Mouse (Mus musculus) thymus, postnatal 4 days (tissue): Measurements from ENCODE around the gene Gm16368.
"Not testable (repeated sequence)": the region's sequence is repeated elsewhere in the genome, so short reads cannot be mapped to it uniquely, and the experiment has no call there.

Source experiments
- DNase-seq: peaks from one replicate; pipeline ENCODE4 v3.0.0; 2021

The Gm16368 gene

DNA sequence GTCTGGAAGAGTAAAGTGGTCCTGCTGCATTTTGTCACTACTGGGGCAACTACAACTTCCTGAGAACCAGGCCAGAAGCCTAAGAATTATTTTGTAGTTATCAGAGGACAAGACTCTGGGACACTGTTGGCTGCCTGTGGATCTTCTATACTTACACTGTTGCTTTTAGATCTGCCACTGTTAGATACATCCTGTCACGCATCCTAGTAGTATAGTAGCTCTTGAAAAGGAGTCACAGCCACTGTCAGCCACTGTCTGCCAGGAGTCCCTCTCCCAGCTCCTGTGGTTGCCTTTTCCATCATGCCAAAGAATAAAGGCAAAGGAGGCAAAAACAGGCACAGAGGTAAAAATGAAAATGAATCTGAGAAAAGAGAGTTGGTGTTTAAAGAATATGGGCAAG, at the start of gene Gm16368:
Gm16368 (plus strand) TSS at position 301 of the 400 bp plus-strand sequence.
- DNase-seq, result not testable (repeated sequence)

DNA sequence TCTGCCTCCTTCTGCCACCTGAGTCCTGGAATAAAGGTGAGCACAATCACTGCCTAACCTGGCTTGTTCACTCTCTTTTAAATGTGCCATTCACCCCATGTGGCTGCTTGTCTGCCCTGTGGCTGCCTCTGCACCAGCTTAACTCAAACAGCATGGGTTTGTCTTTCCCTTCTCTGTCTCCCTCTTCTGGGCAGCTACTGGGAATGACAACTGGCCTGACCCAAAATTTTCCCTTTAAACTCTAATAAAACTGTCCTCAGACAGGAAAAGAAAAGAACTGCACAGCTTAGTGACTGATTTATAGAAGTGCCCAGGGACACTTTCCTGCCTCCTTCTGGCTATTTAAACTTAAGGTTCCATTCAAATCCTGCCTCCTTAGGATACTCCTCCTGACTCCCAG, 44.4 kb upstream of the Gm16368 start:
- not testable (repeated sequence) for DNase-seq

DNA sequence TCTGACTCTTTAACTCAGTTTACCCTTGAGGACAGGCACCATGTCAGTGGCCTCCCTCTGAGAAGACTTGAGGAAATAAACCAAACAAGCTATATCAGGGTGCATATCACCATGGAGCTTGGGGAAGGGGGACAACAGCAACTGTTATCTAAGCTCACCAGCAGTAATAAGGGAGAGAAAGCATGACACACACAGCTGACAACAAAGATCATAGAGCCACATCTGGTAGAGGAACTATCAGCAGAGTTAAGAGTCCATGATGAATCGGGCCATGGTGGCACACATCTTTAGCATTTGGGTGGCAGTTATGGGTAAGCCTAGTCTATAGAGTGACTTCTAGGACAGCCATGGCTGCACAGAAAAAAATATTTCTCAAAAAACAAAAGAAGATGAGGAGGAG, 43.8 kb upstream of the Gm16368 start:
- not testable (repeated sequence) for DNase-seq

DNA sequence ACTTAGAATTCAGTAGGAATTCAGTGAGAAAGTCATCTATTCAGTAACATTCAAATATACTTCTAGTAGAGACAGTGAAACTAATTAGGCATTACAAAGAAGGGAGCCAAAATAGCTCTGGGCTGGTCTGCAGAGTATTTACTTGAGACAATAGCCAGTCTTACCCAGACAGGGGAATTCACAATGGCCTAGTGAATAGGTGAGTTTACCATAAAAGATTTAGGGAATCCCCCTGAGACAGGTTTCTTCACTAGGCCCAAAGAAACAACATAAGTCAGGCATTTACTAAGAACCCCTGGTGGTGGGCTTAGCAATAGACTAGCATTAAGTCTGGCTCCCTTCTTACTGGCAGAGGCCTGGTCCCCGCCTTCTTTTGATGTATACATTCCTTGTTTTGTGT, 38.3 kb upstream of the Gm16368 start:
- DNase-seq, result not testable (repeated sequence)
